Mouse (Mus musculus) heart, embryonic 14.5 days (tissue): ENCODE results near the gene Srgap2. TPM values are rescaled to one million over a fixed set of nuclear protein-coding genes. Genes with fewer than 3 reads are reported as not detected.
A peak's percentile ranks its signal among the peaks of the same experiment; 100 is the strongest.
"Not testable (repeated sequence)": the region's sequence is repeated elsewhere in the genome, so short reads cannot be mapped to it uniquely, and the experiment has no call there.

Experiments used
- ATAC-seq: fragments of 200-750 bp; cut with Nextera tagmentation; 2 replicates; pipeline ENCODE4 v1.8.0; 2017; ENCODE audit warnings: low read depth, moderate TSS enrichment; ENCODE audit not compliant: insufficient number of reproducible peaks, insufficient read depth, low FRiP score
- H3K27ac ChIP-seq, 2 experiments: fragments of 200-500 bp in 1 of 2; fragments of 300-500 bp in 1 of 2; sonication (generic) in 1 of 2; replicated peaks in 1 of 2; 2 replicates each; pipeline ENCODE4 v1.5.1; 2012 to 2014; ENCODE audit warnings: low read depth in 2 of 2, low read length in 2 of 2, control low read depth in 1 of 2, mild to moderate bottlenecking in 1 of 2, mixed read lengths in 1 of 2; ENCODE audit not compliant: control insufficient read depth in 1 of 2, insufficient read depth in 1 of 2
- H3K27me3 ChIP-seq: fragments of 300-500 bp; sonication (generic); 2 replicates; pipeline ENCODE4 v1.6.1; 2014; ENCODE audit warnings: mild to moderate bottlenecking, low read length, control low read depth; ENCODE audit not compliant: control insufficient read depth, insufficient read depth
- H3K36me3 ChIP-seq: fragments of 300-500 bp; sonication (generic); 2 replicates; pipeline ENCODE4 v1.6.1; 2014; ENCODE audit warnings: mild to moderate bottlenecking, control low read depth, low read length, mixed read lengths; ENCODE audit not compliant: control insufficient read depth, insufficient read depth
- H3K4me1 ChIP-seq, 2 experiments: fragments of 200-500 bp in 1 of 2; fragments of 300-500 bp in 1 of 2; sonication (generic) in 1 of 2; 2 replicates each; pipeline ENCODE4 v1.6.1; 2012 to 2014; ENCODE audit warnings: low read length in 2 of 2, control low read depth in 1 of 2, mixed read lengths in 1 of 2; ENCODE audit not compliant: control insufficient read depth in 2 of 2, insufficient read depth in 2 of 2
- H3K4me2 ChIP-seq: fragments of 300-500 bp; sonication (generic); 2 replicates; pipeline ENCODE4 v1.6.1; 2014; ENCODE audit warnings: mild to moderate bottlenecking, low read length
- H3K4me3 ChIP-seq, 2 experiments: fragments of 200-500 bp in 1 of 2; fragments of 300-500 bp in 1 of 2; sonication (generic) in 1 of 2; 2 replicates each; pipeline ENCODE4 v1.5.1; 2012 to 2014; ENCODE audit warnings: low read length in 2 of 2, mild to moderate bottlenecking in 2 of 2, control low read depth in 1 of 2, low read depth in 1 of 2, moderate library complexity in 1 of 2; ENCODE audit not compliant: control insufficient read depth in 1 of 2, insufficient read depth in 1 of 2
- H3K9ac ChIP-seq: fragments of 300-500 bp; sonication (generic); 2 replicates; pipeline ENCODE4 v1.6.1; 2014; ENCODE audit warnings: mild to moderate bottlenecking, low read length
- H3K9me3 ChIP-seq: fragments of 300-500 bp; sonication (generic); 2 replicates; pipeline ENCODE4 v1.6.1; 2016; ENCODE audit warnings: low read length, control low read depth; ENCODE audit not compliant: control insufficient read depth
- WGBS: fragments of 180-500 bp; shearing (Covaris S2); extraction: QIAGEN DNeasy Blood & Tissue Kit; methylation state at CpG from one replicate; pipeline ENCODE4 v1.1.7; 2014; 5-methylcytosine and 5-hydroxymethylcytosine counted together
- polyA plus RNA-seq: library from polyadenylated mRNA; unstranded; fragments of >200 nt; fragmentation: Nextera tagmentation; extraction: Ambion mirVana; gene quantifications from 2 replicates; pipeline ENCODE4 v1.2.1, GENCODE M21; 2014

The Srgap2 gene
- polyA plus RNA-seq, 1 experiment from 2014 or later = 15.7 TPM

DNA sequence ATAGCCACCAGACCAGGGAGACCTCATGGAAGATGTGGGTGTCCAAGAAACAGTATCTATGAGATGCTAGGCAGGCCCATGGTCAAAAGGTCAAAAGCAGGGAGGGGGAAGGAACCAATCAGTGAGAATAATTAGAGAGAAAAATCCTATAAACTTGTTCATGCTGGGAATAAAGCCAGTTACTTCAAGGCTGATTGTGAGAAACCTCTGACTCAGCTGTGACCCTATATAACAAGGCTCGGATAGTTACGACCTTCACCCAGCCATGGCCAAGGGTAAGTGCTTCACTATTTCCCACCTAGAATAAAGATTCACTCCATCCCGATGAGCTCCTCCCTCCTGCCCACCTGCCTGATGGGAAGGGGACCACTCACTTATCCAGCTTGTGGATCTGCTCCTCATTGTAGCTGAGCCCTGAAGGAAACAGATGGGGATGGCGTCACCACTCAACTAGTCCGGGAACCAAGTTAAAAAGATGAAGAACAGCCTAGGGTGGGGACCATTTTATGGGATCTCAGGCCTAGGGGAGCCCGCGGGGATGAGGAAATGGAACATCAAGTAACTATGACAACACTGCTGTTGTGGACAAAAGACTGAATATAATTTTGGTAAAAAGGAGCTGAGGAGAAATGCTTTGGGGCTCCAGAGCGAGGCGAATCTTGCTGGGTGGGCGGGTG lies 267.4 kb downstream of the Srgap2 start:
- Histone ChIP-seq H3K9ac (no peak overlapping the region), H3K4me3 (no peak overlapping the region), H3K36me3 (0 out of 2 replicates have a peak, but pooled peaks cover 4% of the 10 kb centered on the region), H3K27me3 (no peaks in the 10 kb centered on the region), H3K4me2 (no peak overlapping the region), H3K27ac (no peak overlapping the region), H3K4me1 (no peaks in the 10 kb centered on the region), H3K9me3 (no peaks in the 10 kb centered on the region)
- no peak for ATAC-seq
- whole genome bisulfite sequencing = 61% methylated on average over 10 of the region's 10 CpGs

GRCm38 (mm10) chr1:131257288-131257687 lies 269.9 kb downstream of the Srgap2 start:
- WGBS = 82% methylated on average over 6 of the region's 6 CpGs
- Histone ChIP-seq H3K27me3 (no peaks in the 10 kb centered on the region), H3K36me3 (0 out of 2 replicates have a peak, but pooled peaks cover 4% of the 10 kb centered on the region), H3K4me1 (peaks cover 0 to 3% of the 10 kb centered on the region in 2 experiments; a peak in 2 of 4 replicates), H3K9me3 (no peaks in the 10 kb centered on the region), H3K9ac (no peak overlapping the region), H3K4me2 (no peak overlapping the region), H3K27ac (no peak overlapping the region), H3K4me3 (no peak overlapping the region)
- no peak for ATAC-seq

DNA sequence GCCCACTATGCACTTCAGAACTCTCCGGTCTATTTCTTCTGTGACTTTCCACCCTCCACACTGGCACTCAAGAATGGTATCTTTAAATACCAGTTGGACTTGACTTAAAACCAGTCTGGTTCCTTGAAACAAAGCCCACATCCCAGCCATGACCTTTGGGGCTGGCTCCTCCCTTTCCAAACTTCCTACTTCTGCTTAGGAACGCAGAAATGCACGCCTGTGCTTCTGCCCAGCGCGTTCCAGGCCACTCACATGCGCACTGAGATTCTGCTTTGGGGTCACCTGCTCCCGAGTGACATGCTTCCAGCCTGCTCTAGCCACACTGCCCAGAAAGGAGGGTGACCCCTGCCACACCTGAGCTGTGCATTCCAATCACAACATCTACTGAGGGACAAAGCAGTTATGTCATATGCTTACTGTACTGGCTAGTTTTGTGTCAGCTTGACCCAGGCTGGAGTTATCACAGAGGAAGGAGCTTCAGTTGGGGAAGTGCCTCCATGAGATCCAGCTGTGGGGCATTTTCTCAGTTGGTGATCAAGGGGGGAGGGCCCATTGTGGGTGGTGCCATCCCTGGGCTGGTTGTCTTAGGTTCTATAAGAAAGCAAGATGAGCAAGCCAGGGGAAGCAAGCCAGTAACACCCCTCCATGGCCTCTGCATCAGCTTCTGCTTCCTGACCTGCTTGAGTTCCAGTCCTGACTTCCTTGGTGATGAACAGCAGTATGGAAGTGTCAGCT lies 274.5 kb downstream of the Srgap2 start:
- not testable (repeated sequence) for H3K4me3 ChIP-seq, H3K27ac ChIP-seq, H3K9ac ChIP-seq, H3K9me3 ChIP-seq, H3K4me2 ChIP-seq, H3K36me3 ChIP-seq, H3K27me3 ChIP-seq, ATAC-seq
- WGBS = 78% methylated on average over 7 of the region's 7 CpGs
- H3K4me1 ChIP-seq = peaks cover 17 to 18% of the 10 kb centered on the region in 2 experiments

GRCm38 (mm10) chr1:131246433-131247395 lies 280.4 kb downstream of the Srgap2 start:
- 0 out of 2 replicates have a peak, but pooled peaks have one; percentile 18 for ATAC-seq
- Histone ChIP-seq H3K9ac (peak overlapping the region; percentile 6; the same call in 1 of the 2 replicates), H3K27ac (peak overlapping the region; percentile 14 to 54; a peak in 1 of 4 replicates), H3K36me3 (no peaks in the 10 kb centered on the region), H3K27me3 (peaks cover 15% of the 10 kb centered on the region), H3K4me3 (peak overlapping the region in 1 of 2 experiments; percentile 72; a peak in 2 of 4 replicates), H3K9me3 (no peaks in the 10 kb centered on the region), H3K4me2 (peak overlapping the region; percentile 94), H3K4me1 (peaks cover 25 to 43% of the 10 kb centered on the region in 2 experiments)
- 1% methylated on average over 7 of the region's 7 CpGs for WGBS

GRCm38 (mm10) chr1:131245926-131246325 lies 281.2 kb downstream of the Srgap2 start:
- Histone ChIP-seq H3K9me3 (no peaks in the 10 kb centered on the region), H3K27ac (peak overlapping the region in 1 of 2 experiments; percentile 54; a peak in 2 of 4 replicates), H3K4me3 (peak overlapping the region; percentile 72 to 91), H3K4me2 (peak overlapping the region; percentile 94), H3K4me1 (peaks cover 21 to 39% of the 10 kb centered on the region in 2 experiments), H3K27me3 (peaks cover 15% of the 10 kb centered on the region), H3K9ac (no peak overlapping the region), H3K36me3 (no peaks in the 10 kb centered on the region)
- ATAC-seq = 0 out of 2 replicates have a peak, but pooled peaks have one; percentile 23
- 8% methylated on average over 9 of the region's 9 CpGs for WGBS

- peak; percentile 44; the same call in 1 of the 2 replicates for ATAC-seq
- Histone ChIP-seq H3K4me3 (peak within 1 kb of the TSS; percentile 72 to 91), H3K27ac (peak within 1 kb of the TSS in 1 of 2 experiments; percentile 54; a peak in 1 of 4 replicates), H3K36me3 (no peaks in the 10 kb centered on the region), H3K4me2 (peak within 1 kb of the TSS; percentile 94), H3K27me3 (peaks cover 15% of the 10 kb centered on the region), H3K9ac (peak within 1 kb of the TSS; percentile 78), H3K4me1 (peaks cover 15 to 32% of the 10 kb centered on the region in 2 experiments), H3K9me3 (no peaks in the 10 kb centered on the region)
- WGBS = 1% methylated on average over 49 of the region's 60 CpGs
These were observed 281.9 kb downstream of the Srgap2 start, which contains the start of gene Rassf5 for GRCm38 (mm10) chr1:131245089-131245856. TSS of gene Rassf5 (minus strand) at chr1:131245258.
